Mouse (Mus musculus): ENCODE data around the gene Cfap157. TPM values are rescaled to one million over a fixed set of nuclear protein-coding genes. Genes with fewer than 3 reads are reported as not detected.

Cfap157 gene
- total RNA-seq (2023): not detected

GRCm38 (mm10) chr2:32784048-32784681, at the start of gene Cfap157:
Gene Cfap157 (minus strand): TSS chr2:32784428.

GRCm38 (mm10) chr2:32775359-32776074, 8.7 kb downstream of the Cfap157 start, which contains the start of the genes Ttc16 and Ptrh1:
Gene Ttc16 (minus strand): TSS chr2:32775633.
Gene Ptrh1 (plus strand): TSS chr2:32775786.

GRCm38 (mm10) chr2:32757056-32757845, 27.0 kb downstream of the Cfap157 start, which contains the start of gene Tor2a:
Gene Tor2a (plus strand): TSS chr2:32757234.

GRCm38 (mm10) chr2:32740916-32741272, 43.3 kb downstream of the Cfap157 start, which contains the start of gene 6330409D20Rik:
Gene 6330409D20Rik (minus strand): TSS chr2:32741016.

Other genes with a start within 250 kb of the Cfap157 start
- gene Fam102a, start 249.1 kb downstream of the Cfap157 start, total RNA-seq (2023): 137 TPM
- gene Dpm2, start 213.6 kb downstream of the Cfap157 start, total RNA-seq (2023): 63.7 TPM
- 0.89 TPM for gene Pip5kl1, start 209.6 kb downstream of the Cfap157 start, total RNA-seq (2023)
- not detected for gene 9430097D07Rik, start 208.7 kb downstream of the Cfap157 start, total RNA-seq (2023)
- 21.0 TPM for gene St6galnac4, start 197.3 kb downstream of the Cfap157 start, total RNA-seq (2023)
- gene St6galnac6, start 184.7 kb downstream of the Cfap157 start, total RNA-seq (2023): 2.3 TPM
- not detected for gene Ak1, start 162.7 kb downstream of the Cfap157 start, total RNA-seq (2023)
- 19.8 TPM for gene Eng, start 137.8 kb downstream of the Cfap157 start, total RNA-seq (2023)
- 28.2 TPM for gene Fpgs, start 80.3 kb downstream of the Cfap157 start, total RNA-seq (2023)
- gene Cdk9, start 71.4 kb downstream of the Cfap157 start, total RNA-seq (2023): 99.3 TPM
- 102 TPM for gene Sh2d3c, start 63.4 kb downstream of the Cfap157 start, total RNA-seq (2023)
- not detected for gene 6330409D20Rik, start 43.4 kb downstream of the Cfap157 start, total RNA-seq (2023)
- gene Tor2a, start 27.2 kb downstream of the Cfap157 start, total RNA-seq (2023): 27.7 TPM
- gene Ttc16, start 8.8 kb downstream of the Cfap157 start, total RNA-seq (2023): not detected
- gene Ptrh1, start 8.6 kb downstream of the Cfap157 start, total RNA-seq (2023): 3.4 TPM
- 0.86 TPM for gene Stxbp1, start 62.8 kb upstream of the Cfap157 start, total RNA-seq (2023)
- 0.61 TPM for gene Fam129b, start 91.7 kb upstream of the Cfap157 start, total RNA-seq (2023)
- gene Rpl12, start 177.1 kb upstream of the Cfap157 start, total RNA-seq (2023): 1,359 TPM
- 10.7 TPM for gene Lrsam1, start 177.2 kb upstream of the Cfap157 start, total RNA-seq (2023)
- 7.0 TPM for gene Slc2a8, start 197.7 kb upstream of the Cfap157 start, total RNA-seq (2023)